ENCODE assay signal across 12 mouse cellular contexts in genomic region chr8:24779319-24779718, GRCm38 (mm10). TPM values are rescaled to one million over a fixed set of nuclear protein-coding genes. Genes with fewer than 3 reads are reported as not detected.
A peak's percentile ranks its signal among the peaks of the same experiment; 100 is the strongest.
DNase-seq lines count a peak whose midpoint lies in the region; ATAC-seq and TF ChIP-seq lines count a peak whose summit lies in the region.
"Had no signal": no experiment of that assay in that cellular context is flagged by ENCODE, and none has a peak within 500 bp of the region (broad histone marks: within the 10 kb centered on the region; RNA-seq: fewer than 3 reads in every experiment).

No protein-coding gene starts in this region.

- ATAC-seq in forebrain, embryonic 14.5 days, result no peak
- no peak for ATAC-seq in forebrain, embryonic 13.5 days
- ATAC-seq: forebrain, embryonic 16.5 days had no signal

- TF ChIP-seq CTCF in layer of hippocampus, adult 2 months (conservative IDR thresholded peaks at IDR 0.05), result peak; percentile 80

- H3K27me3 ChIP-seq in forebrain, embryonic 14.5 days (replicated peaks; ENCODE audit: control insufficient read depth, insufficient read depth, low read length), result no peaks in the 10 kb centered on the region
- no peaks in the 10 kb centered on the region for H3K27me3 ChIP-seq in forebrain, embryonic 13.5 days
- H3K27me3 ChIP-seq: limb, embryonic 12.5 days had no signal

- no peak overlapping the region for H3K4me2 ChIP-seq in forebrain, embryonic 14.5 days (ENCODE audit: low read length)
- no peak overlapping the region for H3K4me2 ChIP-seq in forebrain, embryonic 13.5 days
- H3K4me2 ChIP-seq: limb, embryonic 12.5 days had no signal

- H3K27ac ChIP-seq in forebrain, embryonic 14.5 days (ENCODE audit: low read depth, low read length), result no peak overlapping the region
- H3K27ac ChIP-seq in forebrain, embryonic 13.5 days, result no peak overlapping the region
- no peak overlapping the region for H3K27ac ChIP-seq in layer of hippocampus, adult 2 months
- H3K27ac ChIP-seq: limb, embryonic 12.5 days had no signal

- 52% methylated on average over 3 of the region's 3 CpGs for WGBS in forebrain, embryonic 14.5 days
- WGBS in forebrain, embryonic 13.5 days, result 56% methylated on average over 3 of the region's 3 CpGs

- peak; percentile 59 for DNase-seq in forebrain, embryonic 14.5 days (ENCODE audit: low spot score)
- peak in 1 of 2 experiments; percentile 20 for DNase-seq in layer of hippocampus, adult 2 months (ENCODE audit: low spot score in 2 of 2)
- no peak for DNase-seq in layer of hippocampus, postnatal 36 days
- peak; percentile 56 for DNase-seq in NIH3T3 (ENCODE audit: low read depth)
- DNase-seq in lung, postnatal 14 days, result peak; percentile 5
- no peak for DNase-seq in right cerebral cortex, adult 18-20 months
- DNase-seq in frontal cortex, postnatal 10 days (ENCODE audit: low spot score in 2 of 2), result no peak
- DNase-seq: cerebellum, adult 11-12 months had no signal

- H3K9me3 ChIP-seq in forebrain, embryonic 14.5 days (replicated peaks; ENCODE audit: control insufficient read depth, low read length), result no peaks in the 10 kb centered on the region
- no peaks in the 10 kb centered on the region for H3K9me3 ChIP-seq in forebrain, embryonic 13.5 days (replicated peaks)
- H3K9me3 ChIP-seq: limb, embryonic 12.5 days had no signal

- H3K4me1 ChIP-seq in forebrain, embryonic 14.5 days (ENCODE audit: control insufficient read depth, insufficient read depth, low read length), result no peaks in the 10 kb centered on the region
- no peaks in the 10 kb centered on the region for H3K4me1 ChIP-seq in forebrain, embryonic 13.5 days
- H3K4me1 ChIP-seq: limb, embryonic 12.5 days had no signal

- no peak overlapping the region for H3K9ac ChIP-seq in forebrain, embryonic 14.5 days (ENCODE audit: low read length)
- no peak overlapping the region for H3K9ac ChIP-seq in forebrain, embryonic 13.5 days
- H3K9ac ChIP-seq: limb, embryonic 12.5 days had no signal

- no peaks in the 10 kb centered on the region for H3K36me3 ChIP-seq in forebrain, embryonic 14.5 days (ENCODE audit: control insufficient read depth, insufficient read depth, low read length)
- H3K36me3 ChIP-seq in forebrain, embryonic 13.5 days (ENCODE audit: poor library complexity, severe bottlenecking), result no peaks in the 10 kb centered on the region
- H3K36me3 ChIP-seq: limb, embryonic 12.5 days had no signal

- H3K4me3 ChIP-seq in forebrain, embryonic 14.5 days (ENCODE audit: low read depth, low read length), result no peak overlapping the region
- H3K4me3 ChIP-seq in forebrain, embryonic 13.5 days, result no peak overlapping the region
- no peak overlapping the region for H3K4me3 ChIP-seq in layer of hippocampus, adult 2 months
- H3K4me3 ChIP-seq: limb, embryonic 12.5 days had no signal

RNA-seq across cellular contexts. Expression of gene Adam5, which starts 44.9 kb away (rescaled TPM):
- 0.40 and 0.58 TPM in 2 replicates for polyA plus RNA-seq in forebrain, embryonic 14.5 days (2014; fragmentation: Nextera tagmentation; extraction: Ambion mirVana)
- polyA plus RNA-seq in forebrain, embryonic 13.5 days (2015; fragmentation: Nextera tagmentation; extraction: Ambion mirVana), result 0.26 TPM in 1 of 2 replicates, not detected in the other
- under 1 TPM in 1 of 2 experiments, not detected in 1; 0.17 TPM for total RNA-seq in layer of hippocampus, adult 2 months (2021)
- total RNA-seq in layer of hippocampus, postnatal 36 days (2021), result under 1 TPM in 1 of 2 experiments, not detected in 1; 0.22 TPM

RNA-seq across cellular contexts. Expression of gene Adam3, which starts 53.7 kb away (rescaled TPM):
- polyA plus RNA-seq in forebrain, embryonic 14.5 days (2014; fragmentation: Nextera tagmentation; extraction: Ambion mirVana), result 0.84 TPM in 1 of 2 replicates, not detected in the other
- not detected in 2 replicates for polyA plus RNA-seq in forebrain, embryonic 13.5 days (2015; fragmentation: Nextera tagmentation; extraction: Ambion mirVana)
- total RNA-seq in layer of hippocampus, adult 2 months (2021), result not detected
- total RNA-seq in layer of hippocampus, postnatal 36 days (2021), result not detected
- polyA plus RNA-seq: forebrain, embryonic 16.5 days; heart, embryonic 16.5 days had no signal

Comparison
In these comparisons a context has a peak if more than half of its experiments do, and no peak if none do; other contexts are left out.
1. DNase-seq: peak in forebrain, embryonic 14.5 days (single experiment), NIH3T3 (single experiment) and lung, postnatal 14 days (single experiment); none in layer of hippocampus, postnatal 36 days (0 of 2), right cerebral cortex, adult 18-20 months (single experiment) and frontal cortex, postnatal 10 days (0 of 2).